Mouse (Mus musculus) G1E (cell line): ENCODE measurements at regions not wholly inside any gene's neighbourhood (a gene's known extent, or its start where the extent isn't known, plus 50 kb on each side); places are given as distances from the start of the nearest gene placed in this dataset.

Source experiments
- GATA1 ChIP-seq: IDR thresholded peaks from 2 replicates; pipeline ENCODE4 v1.6.1; 2012; ENCODE audit warnings: borderline replicate concordance, low read length, inconsistent platforms, mixed read lengths
- POLR2AphosphoS5 ChIP-seq: IDR thresholded peaks from 2 replicates; pipeline ENCODE4 v1.6.1; 2012; ENCODE audit warnings: low read depth, low read length, inconsistent platforms; ENCODE audit not compliant: insufficient replicate concordance

DNA sequence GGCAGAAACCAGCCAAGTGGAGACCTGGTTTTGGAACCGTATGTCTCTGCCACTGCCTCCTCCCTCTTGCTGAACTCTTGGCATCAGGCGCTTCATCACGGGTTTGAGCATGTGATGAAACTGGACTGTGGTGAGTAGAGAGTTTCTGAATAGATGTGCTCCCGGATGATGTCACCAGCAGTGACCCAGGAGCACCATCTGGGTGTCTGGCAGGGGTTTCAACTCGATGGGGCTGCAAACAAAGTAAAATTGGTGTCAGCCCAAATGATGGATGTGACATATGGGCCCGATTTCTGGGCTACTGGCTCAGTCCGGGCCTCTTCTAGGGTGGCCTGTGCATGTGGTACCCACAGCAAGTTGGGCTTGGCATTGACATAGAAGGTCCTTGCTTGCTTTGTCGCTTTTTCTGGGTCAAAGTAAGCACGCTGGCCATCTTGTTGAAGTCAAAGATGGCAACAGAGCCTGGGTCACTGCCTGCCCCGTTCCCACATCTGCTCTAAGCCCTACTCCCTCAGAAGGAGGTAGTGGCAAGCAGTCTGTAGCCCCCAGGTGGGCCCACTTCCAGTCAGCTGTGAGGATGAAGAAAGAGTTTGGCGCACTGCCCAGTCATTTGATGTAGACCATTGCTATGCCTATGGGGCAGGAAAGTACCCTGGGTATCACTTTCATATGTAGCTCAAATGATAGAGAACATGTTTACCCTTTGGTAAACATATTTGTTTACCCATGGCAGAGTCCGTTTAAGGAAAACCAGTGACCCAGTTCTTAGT lies 133.0 kb downstream of the Opa1 start:
- TF ChIP-seq GATA1 (no peak), POLR2AphosphoS5 (no peak)
